Mouse (Mus musculus) heart, embryonic 14.5 days (tissue): Measurements from ENCODE around the gene Gm17622. TPM values are rescaled to one million over a fixed set of nuclear protein-coding genes. Genes with fewer than 3 reads are reported as not detected.

ENCODE experiments used
- ATAC-seq: fragments of 200-750 bp; cut with Nextera tagmentation; 2 replicates; pipeline ENCODE4 v1.8.0; 2017; ENCODE audit warnings: low read depth, moderate TSS enrichment; ENCODE audit not compliant: insufficient number of reproducible peaks, insufficient read depth, low FRiP score
- H3K27ac ChIP-seq, 2 experiments: fragments of 200-500 bp in 1 of 2; fragments of 300-500 bp in 1 of 2; sonication (generic) in 1 of 2; replicated peaks in 1 of 2; 2 replicates each; pipeline ENCODE4 v1.5.1; 2012 to 2014; ENCODE audit warnings: low read depth in 2 of 2, low read length in 2 of 2, control low read depth in 1 of 2, mild to moderate bottlenecking in 1 of 2, mixed read lengths in 1 of 2; ENCODE audit not compliant: control insufficient read depth in 1 of 2, insufficient read depth in 1 of 2
- H3K27me3 ChIP-seq: fragments of 300-500 bp; sonication (generic); 2 replicates; pipeline ENCODE4 v1.6.1; 2014; ENCODE audit warnings: mild to moderate bottlenecking, low read length, control low read depth; ENCODE audit not compliant: control insufficient read depth, insufficient read depth
- H3K36me3 ChIP-seq: fragments of 300-500 bp; sonication (generic); 2 replicates; pipeline ENCODE4 v1.6.1; 2014; ENCODE audit warnings: mild to moderate bottlenecking, control low read depth, low read length, mixed read lengths; ENCODE audit not compliant: control insufficient read depth, insufficient read depth
- H3K4me1 ChIP-seq, 2 experiments: fragments of 200-500 bp in 1 of 2; fragments of 300-500 bp in 1 of 2; sonication (generic) in 1 of 2; 2 replicates each; pipeline ENCODE4 v1.6.1; 2012 to 2014; ENCODE audit warnings: low read length in 2 of 2, control low read depth in 1 of 2, mixed read lengths in 1 of 2; ENCODE audit not compliant: control insufficient read depth in 2 of 2, insufficient read depth in 2 of 2
- H3K4me2 ChIP-seq: fragments of 300-500 bp; sonication (generic); 2 replicates; pipeline ENCODE4 v1.6.1; 2014; ENCODE audit warnings: mild to moderate bottlenecking, low read length
- H3K4me3 ChIP-seq, 2 experiments: fragments of 200-500 bp in 1 of 2; fragments of 300-500 bp in 1 of 2; sonication (generic) in 1 of 2; 2 replicates each; pipeline ENCODE4 v1.5.1; 2012 to 2014; ENCODE audit warnings: low read length in 2 of 2, mild to moderate bottlenecking in 2 of 2, control low read depth in 1 of 2, low read depth in 1 of 2, moderate library complexity in 1 of 2; ENCODE audit not compliant: control insufficient read depth in 1 of 2, insufficient read depth in 1 of 2
- H3K9ac ChIP-seq: fragments of 300-500 bp; sonication (generic); 2 replicates; pipeline ENCODE4 v1.6.1; 2014; ENCODE audit warnings: mild to moderate bottlenecking, low read length
- H3K9me3 ChIP-seq: fragments of 300-500 bp; sonication (generic); 2 replicates; pipeline ENCODE4 v1.6.1; 2016; ENCODE audit warnings: low read length, control low read depth; ENCODE audit not compliant: control insufficient read depth
- WGBS: fragments of 180-500 bp; shearing (Covaris S2); extraction: QIAGEN DNeasy Blood & Tissue Kit; methylation state at CpG from one replicate; pipeline ENCODE4 v1.1.7; 2014; 5-methylcytosine and 5-hydroxymethylcytosine counted together
- polyA plus RNA-seq: library from polyadenylated mRNA; unstranded; fragments of >200 nt; fragmentation: Nextera tagmentation; extraction: Ambion mirVana; gene quantifications from 2 replicates; pipeline ENCODE4 v1.2.1, GENCODE M21; 2014

Gene Gm17622
- polyA plus RNA-seq, 1 experiment from 2014 or later: not detected

GRCm38 (mm10) chr13:96458018-96458417 lies 32.5 kb upstream of the Gm17622 start:
- Histone ChIP-seq H3K9me3 (no peaks in the 10 kb centered on the region), H3K36me3 (no peaks in the 10 kb centered on the region), H3K4me1 (peaks cover 0 to 3% of the 10 kb centered on the region in 2 experiments; a peak in 1 of 4 replicates), H3K4me3 (no peak overlapping the region), H3K9ac (no peak overlapping the region), H3K27me3 (no peaks in the 10 kb centered on the region), H3K4me2 (no peak overlapping the region), H3K27ac (no peak overlapping the region)
- WGBS: 50% methylated on average over 5 of the region's 5 CpGs
- ATAC-seq: no peak

GRCm38 (mm10) chr13:96458606-96459005 lies 31.9 kb upstream of the Gm17622 start:
- no peak overlapping the region for H3K4me2 ChIP-seq
- no peaks in the 10 kb centered on the region for H3K27me3 ChIP-seq
- H3K36me3 ChIP-seq: no peaks in the 10 kb centered on the region
- H3K4me1 ChIP-seq: peaks cover 0 to 3% of the 10 kb centered on the region in 2 experiments; a peak in 1 of 4 replicates
- H3K4me3 ChIP-seq: no peak overlapping the region
- H3K27ac ChIP-seq: no peak overlapping the region
- H3K9ac ChIP-seq: no peak overlapping the region
- ATAC-seq: no peak
- WGBS: 66% methylated on average over 4 of the region's 4 CpGs
- H3K9me3 ChIP-seq: no peaks in the 10 kb centered on the region

GRCm38 (mm10) chr13:96462644-96463043 lies 27.9 kb upstream of the Gm17622 start:
- no peaks in the 10 kb centered on the region for H3K36me3 ChIP-seq
- H3K9ac ChIP-seq: no peak overlapping the region
- no peak for ATAC-seq
- no peak overlapping the region for H3K27ac ChIP-seq
- WGBS: 80% methylated on average over 1 of the region's 1 CpGs
- H3K4me3 ChIP-seq: no peak overlapping the region
- no peak overlapping the region for H3K4me2 ChIP-seq
- H3K9me3 ChIP-seq: no peaks in the 10 kb centered on the region
- no peaks in the 10 kb centered on the region for H3K4me1 ChIP-seq
- no peaks in the 10 kb centered on the region for H3K27me3 ChIP-seq

- Histone ChIP-seq H3K36me3 (no peaks in the 10 kb centered on the region), H3K27me3 (no peaks in the 10 kb centered on the region), H3K4me1 (no peaks in the 10 kb centered on the region), H3K4me3 (no peak overlapping the region), H3K9ac (no peak overlapping the region), H3K4me2 (no peak overlapping the region), H3K9me3 (no peaks in the 10 kb centered on the region), H3K27ac (no peak overlapping the region)
- no peak for ATAC-seq
- WGBS: 42% methylated on average over 5 of the region's 5 CpGs
Measured at GRCm38 (mm10) chr13:96465315-96465714, 25.2 kb upstream of the Gm17622 start.

GRCm38 (mm10) chr13:96468678-96469077 lies 21.9 kb upstream of the Gm17622 start:
- H3K27ac ChIP-seq: no peak overlapping the region

GRCm38 (mm10) chr13:96470556-96470955 lies 20.0 kb upstream of the Gm17622 start:
- H3K27ac ChIP-seq: no peak overlapping the region
- no peaks in the 10 kb centered on the region for H3K9me3 ChIP-seq
- H3K36me3 ChIP-seq: no peaks in the 10 kb centered on the region
- WGBS: 66% methylated on average over 6 of the region's 6 CpGs
- H3K4me2 ChIP-seq: no peak overlapping the region
- H3K4me3 ChIP-seq: no peak overlapping the region
- H3K27me3 ChIP-seq: no peaks in the 10 kb centered on the region
- H3K9ac ChIP-seq: no peak overlapping the region
- no peaks in the 10 kb centered on the region for H3K4me1 ChIP-seq
- no peak for ATAC-seq

More at GRCm38 (mm10) chr13:96468678-96469077, 21.9 kb upstream of the Gm17622 start:
- H3K4me3 ChIP-seq: no peak overlapping the region
- no peak overlapping the region for H3K9ac ChIP-seq
- WGBS: 83% methylated on average over 5 of the region's 5 CpGs
- ATAC-seq: no peak
- no peaks in the 10 kb centered on the region for H3K9me3 ChIP-seq
- H3K36me3 ChIP-seq: no peaks in the 10 kb centered on the region
- no peaks in the 10 kb centered on the region for H3K27me3 ChIP-seq
- H3K4me2 ChIP-seq: no peak overlapping the region
- H3K4me1 ChIP-seq: no peaks in the 10 kb centered on the region

- Histone ChIP-seq H3K4me3 (no peak within 1 kb of the TSS), H3K9ac (no peak within 1 kb of the TSS), H3K36me3 (no peaks in the 10 kb centered on the region), H3K27ac (no peak within 1 kb of the TSS), H3K9me3 (no peaks in the 10 kb centered on the region), H3K4me1 (no peaks in the 10 kb centered on the region), H3K27me3 (no peaks in the 10 kb centered on the region), H3K4me2 (no peak within 1 kb of the TSS)
- ATAC-seq: no peak
- 85% methylated on average over 14 of the region's 14 CpGs for WGBS
Measured at GRCm38 (mm10) chr13:96470957-96471356, 19.6 kb upstream of the Gm17622 start, which contains the start of gene Ankdd1b. Ankdd1b (minus strand) TSS chr13:96471198.

GRCm38 (mm10) chr13:96477226-96477625 lies 13.3 kb upstream of the Gm17622 start:
- ATAC-seq: no peak
- H3K4me3 ChIP-seq: no peak overlapping the region
- no peaks in the 10 kb centered on the region for H3K4me1 ChIP-seq
- H3K9me3 ChIP-seq: no peaks in the 10 kb centered on the region
- no peak overlapping the region for H3K4me2 ChIP-seq
- H3K9ac ChIP-seq: no peak overlapping the region
- 80% methylated on average over 4 of the region's 4 CpGs for whole genome bisulfite sequencing
- H3K27ac ChIP-seq: no peak overlapping the region
- H3K36me3 ChIP-seq: peaks cover 9% of the 10 kb centered on the region; the same call in 1 of the 2 replicates
- no peaks in the 10 kb centered on the region for H3K27me3 ChIP-seq
